Mouse (Mus musculus) thymus, postnatal 10 days (tissue): ENCODE results near the gene Mrln.
"Not testable (repeated sequence)": the region's sequence is repeated elsewhere in the genome, so short reads cannot be mapped to it uniquely, and the experiment has no call there.

Experiments
- DNase-seq, 2 experiments: peaks; one replicate each; pipeline ENCODE4 v3.0.0; 2021; ENCODE audit warnings: low spot score in 2 of 2

Mrln gene

GRCm38 (mm10) chr10:70195279-70195678 lies 9.2 kb upstream of the Mrln start:
- DNase-seq, result no peak

GRCm38 (mm10) chr10:70195786-70196185 lies 8.7 kb upstream of the Mrln start:
- DNase-seq, result no peak

DNA sequence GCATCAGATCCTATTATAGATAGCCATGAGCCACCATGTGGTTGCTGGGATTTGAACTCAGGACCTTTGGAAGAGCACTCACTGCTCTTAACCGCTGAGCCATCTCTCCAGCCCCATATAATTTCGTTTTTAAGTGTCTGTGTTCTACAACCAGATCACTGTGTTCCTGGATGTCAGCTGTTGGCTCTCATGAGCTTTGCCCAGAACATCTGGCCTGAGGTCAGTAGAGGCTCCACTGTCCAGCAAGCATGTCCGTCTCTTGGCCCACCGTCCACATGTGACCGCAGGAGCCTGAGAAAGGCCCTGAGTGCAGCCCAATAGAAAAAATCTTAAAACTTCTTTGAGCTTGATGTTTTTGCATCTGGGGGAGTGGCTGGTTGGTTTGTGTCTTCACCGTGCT lies 7.8 kb upstream of the Mrln start:
- DNase-seq, result no peak

- DNase-seq, result no peak
Observed at GRCm38 (mm10) chr10:70197601-70198000, 6.9 kb upstream of the Mrln start.

- no peak for DNase-seq
Observed at GRCm38 (mm10) chr10:70198012-70198411, 6.5 kb upstream of the Mrln start.

- no peak for DNase-seq
Observed at GRCm38 (mm10) chr10:70198951-70199463, 5.5 kb upstream of the Mrln start.

GRCm38 (mm10) chr10:70199466-70200210 lies 4.8 kb upstream of the Mrln start:
- no peak for DNase-seq

DNA sequence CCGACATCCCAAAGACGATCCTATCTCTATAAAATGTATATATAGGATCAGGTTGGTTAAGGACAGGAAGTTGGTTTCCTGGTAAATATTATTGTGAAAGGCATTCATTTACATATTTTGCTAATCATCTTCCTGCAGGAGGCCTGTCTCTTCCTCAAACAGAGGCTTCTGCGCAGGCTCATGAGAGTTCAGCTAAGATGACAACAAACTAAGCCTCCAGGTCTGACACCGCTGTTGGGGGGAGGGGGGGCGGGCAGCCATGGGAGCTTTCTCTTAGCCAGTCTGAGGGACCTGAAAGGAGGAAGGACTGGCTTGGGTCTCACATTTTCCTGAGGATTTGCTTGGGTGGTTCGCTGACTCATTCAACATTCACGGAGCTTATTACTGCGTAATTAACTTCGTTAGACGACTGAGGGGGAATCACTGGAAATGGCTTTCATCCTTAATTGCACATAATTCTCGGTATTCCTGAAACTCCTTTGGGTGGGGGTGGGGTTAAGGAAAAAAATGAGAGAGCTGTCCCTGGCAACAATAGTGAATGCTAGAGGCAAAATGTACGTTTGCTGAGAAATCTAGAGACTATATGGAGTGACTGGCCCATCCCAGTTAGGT lies 3.5 kb upstream of the Mrln start:
- no peak for DNase-seq

- DNase-seq, result no peak
Observed at GRCm38 (mm10) chr10:70211281-70211680, 6.8 kb downstream of the Mrln start.

GRCm38 (mm10) chr10:70220971-70221370 lies 16.5 kb downstream of the Mrln start:
- no peak for DNase-seq

DNA sequence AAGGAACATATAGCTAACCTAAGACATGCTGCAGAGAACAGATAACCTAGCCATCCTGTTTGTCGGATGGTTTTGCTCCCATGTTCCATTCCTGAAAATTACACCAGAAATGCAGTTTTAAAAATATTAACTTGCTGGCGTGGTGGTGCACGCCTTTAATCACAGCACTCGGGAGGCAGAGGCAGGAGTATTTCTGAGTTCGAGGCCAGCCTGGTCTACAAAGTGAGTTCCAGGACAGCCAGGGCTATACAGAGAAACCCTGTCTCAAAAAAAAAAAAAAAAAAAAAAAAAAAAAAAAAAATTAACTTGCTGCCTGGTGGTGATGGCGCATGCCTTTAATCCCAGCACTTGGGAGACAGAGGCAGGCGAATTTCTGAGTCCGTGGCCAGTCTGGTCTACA lies 17.8 kb downstream of the Mrln start:
- DNase-seq, result not testable (repeated sequence)

DNA sequence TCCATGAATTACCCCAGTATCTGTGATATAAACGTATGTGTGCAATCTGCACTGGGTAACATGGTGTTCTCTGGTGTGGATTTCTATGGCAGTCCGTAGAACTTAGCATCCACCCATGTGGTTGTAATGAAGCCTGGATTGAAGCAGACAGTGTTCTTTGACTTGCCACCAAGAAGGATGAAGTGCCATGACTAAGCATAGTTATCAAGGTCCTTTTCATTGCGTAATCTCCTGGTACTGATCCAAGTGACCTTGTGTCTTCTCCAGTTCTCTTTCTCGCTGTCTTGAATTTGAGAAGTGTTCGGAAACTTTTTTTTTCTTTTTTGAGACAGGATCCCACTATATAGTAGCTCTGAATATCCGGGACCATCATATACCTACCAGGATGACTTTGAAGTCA lies 20.1 kb downstream of the Mrln start:
- DNase-seq, result no peak

- no peak for DNase-seq
Observed at GRCm38 (mm10) chr10:70225760-70226159, 21.3 kb downstream of the Mrln start.

- DNase-seq, result no peak
Observed at GRCm38 (mm10) chr10:70226608-70227007, 22.1 kb downstream of the Mrln start.

DNA sequence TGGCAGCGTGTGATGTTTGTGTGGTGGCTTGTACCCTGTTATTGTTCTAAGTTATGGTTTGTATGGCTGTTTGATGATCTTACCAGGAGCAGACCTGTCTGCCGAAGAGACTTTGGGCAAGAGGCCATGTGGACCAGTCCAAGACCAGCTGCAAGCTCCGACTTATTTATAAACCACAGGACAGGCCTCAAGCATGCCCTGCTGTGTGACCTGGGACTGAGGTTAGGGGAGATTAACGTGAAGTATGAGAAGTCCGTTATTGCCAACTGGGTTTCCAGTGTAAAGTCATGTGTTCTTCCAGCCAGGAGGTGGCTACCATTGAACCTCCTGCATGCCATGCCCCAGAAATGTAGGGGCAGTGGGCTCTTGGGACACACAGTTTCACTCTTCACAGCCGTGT lies 25.9 kb downstream of the Mrln start:
- DNase-seq, result no peak

- no peak for DNase-seq
Observed at GRCm38 (mm10) chr10:70237936-70238335, 33.5 kb downstream of the Mrln start.

DNA sequence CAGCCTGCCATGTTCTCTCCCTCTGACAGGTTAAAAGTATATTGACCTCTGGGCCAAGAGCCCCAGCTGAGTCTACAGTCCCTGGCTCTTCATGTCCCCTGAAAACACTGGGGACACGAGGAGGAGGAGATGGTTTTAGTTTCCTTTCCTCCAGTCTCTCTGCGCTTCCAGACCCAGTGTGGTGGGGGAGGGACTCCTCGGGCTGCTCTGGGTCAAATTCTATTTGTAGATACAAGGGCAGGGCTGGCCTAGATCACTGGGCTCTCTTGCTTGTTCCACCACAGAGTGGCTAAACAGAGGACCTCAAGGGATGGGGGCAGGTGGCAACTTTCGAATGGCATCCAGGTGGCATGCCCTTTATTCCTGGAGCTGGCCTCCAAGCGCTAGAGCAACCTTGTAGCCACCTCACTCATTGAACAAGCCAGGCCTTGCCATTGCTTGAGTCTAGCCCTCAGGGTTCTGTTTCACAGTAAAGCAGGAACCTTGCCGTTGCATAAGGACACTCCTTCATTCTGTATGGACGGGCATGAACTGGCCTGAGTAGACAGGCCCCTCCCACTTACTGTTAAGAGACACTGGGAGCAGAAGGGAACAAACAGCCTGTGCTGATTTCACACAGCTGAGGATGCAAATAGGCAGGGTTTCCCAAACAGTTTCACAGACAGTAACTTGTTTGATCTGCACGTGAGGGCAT lies 38.4 kb downstream of the Mrln start:
- DNase-seq, result no peak

DNA sequence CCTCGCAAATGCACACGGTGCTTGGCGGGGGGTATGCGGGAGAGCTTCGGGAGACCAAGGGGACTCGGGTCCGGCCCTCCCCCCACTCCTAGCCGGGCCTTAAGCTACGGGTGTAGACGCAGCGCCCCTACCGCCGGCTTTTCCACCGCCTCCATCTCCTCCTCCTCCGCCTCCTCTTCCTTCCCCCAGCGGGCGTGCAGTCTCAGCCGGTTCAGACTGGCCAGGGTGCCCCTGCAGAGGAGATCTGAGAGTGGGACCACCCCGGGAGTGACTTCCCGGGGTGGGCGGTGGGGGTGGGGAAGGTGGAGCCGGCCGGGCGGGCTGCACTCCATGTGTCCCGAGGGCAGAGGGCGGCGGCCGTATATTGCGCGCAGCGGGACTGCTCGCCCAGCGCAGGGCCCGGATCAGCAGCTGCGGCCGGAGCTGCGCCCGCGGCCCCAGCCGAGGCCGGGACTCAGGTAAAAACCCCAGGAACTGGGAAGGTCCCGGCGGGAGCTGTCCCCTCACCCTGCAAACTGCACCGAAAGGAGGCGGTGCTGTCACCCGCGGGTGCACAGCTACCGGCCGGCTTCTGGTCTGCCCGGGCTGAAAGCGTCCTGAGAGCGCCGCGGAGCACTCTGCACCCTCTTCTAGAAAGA lies 40.6 kb downstream of the Mrln start, which contains the start of gene Slc16a9:
Gene Slc16a9 (plus strand): TSS at position 180 of the 638 bp plus-strand sequence.
- peak in 1 of 2 experiments; percentile 8 for DNase-seq

DNA sequence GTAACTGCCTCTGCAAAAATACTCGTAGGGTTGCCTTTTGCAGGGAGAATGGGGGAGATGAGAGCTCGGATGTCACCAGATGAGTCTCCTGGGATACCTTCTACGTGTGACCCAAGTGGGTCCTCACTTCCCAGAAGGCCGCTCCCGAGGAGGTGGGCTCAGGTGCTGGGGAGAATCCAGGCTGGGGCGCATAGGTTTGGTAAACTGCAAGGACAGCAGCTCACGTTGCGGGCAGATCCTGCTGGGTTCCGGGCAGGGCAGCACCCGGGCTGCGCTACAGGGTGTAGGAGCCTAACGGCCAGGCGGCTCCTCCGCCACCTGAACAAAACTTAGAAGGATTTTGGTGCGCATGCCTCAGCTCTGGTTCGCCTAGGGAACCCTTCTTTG lies 41.1 kb downstream of the Mrln start:
- no peak for DNase-seq

GRCm38 (mm10) chr10:70246076-70246475 lies 41.6 kb downstream of the Mrln start:
- DNase-seq, result no peak

GRCm38 (mm10) chr10:70250354-70250753 lies 45.9 kb downstream of the Mrln start:
- no peak for DNase-seq

GRCm38 (mm10) chr10:70250766-70251165 lies 46.3 kb downstream of the Mrln start:
- DNase-seq, result no peak
